Mouse (Mus musculus) forebrain, postnatal 0 days (tissue): ENCODE data around the gene Gm20517. TPM values are rescaled to one million over a fixed set of nuclear protein-coding genes. Genes with fewer than 3 reads are reported as not detected.
"Not testable (repeated sequence)": the region's sequence is repeated elsewhere in the genome, so short reads cannot be mapped to it uniquely, and the experiment has no call there.

ENCODE experiments used
- ATAC-seq: fragments of 200-750 bp; cut with Nextera tagmentation; 2 replicates; pipeline ENCODE4 v1.8.0; 2017; ENCODE audit warnings: mild to moderate bottlenecking, moderate library complexity
- DNase-seq: peaks from one replicate; pipeline ENCODE4 v3.0.0-alpha.2; 2015
- H3K27ac ChIP-seq: fragments of 300-500 bp; sonication (generic); 2 replicates; pipeline ENCODE4 v1.5.1; 2014; ENCODE audit warnings: low read depth, mild to moderate bottlenecking, antibody characterized with exemption, low read length, moderate library complexity, mixed read lengths
- H3K27me3 ChIP-seq: fragments of 300-500 bp; sonication (generic); 2 replicates; pipeline ENCODE4 v1.6.1; 2014; ENCODE audit warnings: mild to moderate bottlenecking, low read length, mixed read lengths; ENCODE audit not compliant: insufficient read depth
- H3K36me3 ChIP-seq: fragments of 300-500 bp; sonication (generic); 2 replicates; pipeline ENCODE4 v1.6.1; 2014; ENCODE audit warnings: mild to moderate bottlenecking, moderate library complexity; ENCODE audit not compliant: insufficient read depth
- H3K4me1 ChIP-seq: fragments of 300-500 bp; sonication (generic); 2 replicates; pipeline ENCODE4 v1.6.1; 2014; ENCODE audit warnings: antibody characterized with exemption; ENCODE audit not compliant: insufficient read depth
- H3K4me2 ChIP-seq: fragments of 300-500 bp; sonication (generic); 2 replicates; pipeline ENCODE4 v1.6.1; 2014; ENCODE audit warnings: low read depth, mild to moderate bottlenecking, moderate library complexity
- H3K4me3 ChIP-seq: fragments of 300-500 bp; sonication (generic); 2 replicates; pipeline ENCODE4 v1.5.1; 2014; ENCODE audit warnings: low read depth, low read length, mixed read lengths
- H3K9ac ChIP-seq: fragments of 300-500 bp; sonication (generic); 2 replicates; pipeline ENCODE4 v1.6.1; 2014; ENCODE audit warnings: mild to moderate bottlenecking
- H3K9me3 ChIP-seq: fragments of 300-500 bp; sonication (generic); 2 replicates; pipeline ENCODE4 v1.6.1; 2016; ENCODE audit warnings: low read length
- CTCF ChIP-seq: sonication (generic); IDR thresholded peaks from 2 replicates; pipeline ENCODE4 v1.5.1; 2016; ENCODE audit warnings: antibody characterized with exemption, control low read depth, low read depth
- WGBS: fragments of 180-500 bp; shearing (Covaris S2); extraction: QIAGEN DNeasy Blood & Tissue Kit; methylation state at CpG from one replicate; pipeline ENCODE4 v1.1.7; 2014; 5-methylcytosine and 5-hydroxymethylcytosine counted together
- polyA plus RNA-seq: library from polyadenylated mRNA; unstranded; fragments of >200 nt; fragmentation: Nextera tagmentation; extraction: Ambion mirVana; gene quantifications from 2 replicates; pipeline ENCODE4 v1.2.1, GENCODE M21; 2015
- total RNA-seq: library from RNA; depleted of rRNA; stranded (reverse); fragments of >200 nt; gene quantifications from 2 replicates; pipeline ENCODE4 v1.2.3, GENCODE M21; 2014

Gene Gm20517
- total and polyA plus RNA-seq, 2 experiments from 2014 or later = 1.4 to 4.7 TPM

DNA sequence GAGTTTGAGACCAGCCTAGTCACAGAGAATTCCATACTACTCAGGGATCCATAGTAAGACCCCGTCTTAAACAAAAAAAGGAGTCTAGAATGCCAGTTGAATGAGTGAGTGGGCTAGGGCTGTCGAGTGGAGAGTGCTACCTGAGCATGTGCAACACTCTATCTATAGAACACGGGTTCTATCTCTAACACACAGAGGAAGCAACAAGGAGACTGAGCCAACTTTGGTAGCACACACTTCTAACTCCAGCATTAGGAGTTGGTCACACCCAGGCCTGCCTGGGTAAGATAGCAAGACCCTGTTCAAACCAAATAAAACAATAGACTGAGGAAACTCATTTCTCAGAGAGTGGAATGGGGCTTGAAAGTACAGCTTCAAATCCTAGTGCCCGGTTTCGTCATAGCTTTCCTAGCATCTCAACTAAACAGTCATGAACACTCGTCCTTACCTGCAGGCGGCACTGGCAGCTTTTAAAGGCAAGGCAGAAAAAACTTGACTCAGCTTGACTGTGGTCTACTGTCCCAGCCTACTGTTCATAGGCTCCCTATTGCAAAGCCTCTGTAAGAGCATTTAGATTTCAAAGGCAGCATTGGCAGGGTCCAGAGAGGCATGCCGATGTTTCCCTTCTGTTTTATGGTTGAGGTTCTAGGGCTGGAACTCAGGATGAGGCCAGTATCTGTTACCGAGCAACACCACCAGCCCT is 6.4 kb downstream of the Gm20517 start:
- Histone ChIP-seq H3K36me3 (peaks cover 41% of the 10 kb centered on the region), H3K4me1 (no peaks in the 10 kb centered on the region), H3K9me3 (no peaks in the 10 kb centered on the region), H3K27me3 (no peaks in the 10 kb centered on the region), H3K4me3 (no peak overlapping the region), H3K27ac (no peak overlapping the region), H3K4me2 (no peak overlapping the region), H3K9ac (no peak overlapping the region)
- DNase-seq (no peak), ATAC-seq (no peak)
- TF ChIP-seq CTCF = no peak
- 94% methylated on average over 9 of the region's 9 CpGs for WGBS

DNA sequence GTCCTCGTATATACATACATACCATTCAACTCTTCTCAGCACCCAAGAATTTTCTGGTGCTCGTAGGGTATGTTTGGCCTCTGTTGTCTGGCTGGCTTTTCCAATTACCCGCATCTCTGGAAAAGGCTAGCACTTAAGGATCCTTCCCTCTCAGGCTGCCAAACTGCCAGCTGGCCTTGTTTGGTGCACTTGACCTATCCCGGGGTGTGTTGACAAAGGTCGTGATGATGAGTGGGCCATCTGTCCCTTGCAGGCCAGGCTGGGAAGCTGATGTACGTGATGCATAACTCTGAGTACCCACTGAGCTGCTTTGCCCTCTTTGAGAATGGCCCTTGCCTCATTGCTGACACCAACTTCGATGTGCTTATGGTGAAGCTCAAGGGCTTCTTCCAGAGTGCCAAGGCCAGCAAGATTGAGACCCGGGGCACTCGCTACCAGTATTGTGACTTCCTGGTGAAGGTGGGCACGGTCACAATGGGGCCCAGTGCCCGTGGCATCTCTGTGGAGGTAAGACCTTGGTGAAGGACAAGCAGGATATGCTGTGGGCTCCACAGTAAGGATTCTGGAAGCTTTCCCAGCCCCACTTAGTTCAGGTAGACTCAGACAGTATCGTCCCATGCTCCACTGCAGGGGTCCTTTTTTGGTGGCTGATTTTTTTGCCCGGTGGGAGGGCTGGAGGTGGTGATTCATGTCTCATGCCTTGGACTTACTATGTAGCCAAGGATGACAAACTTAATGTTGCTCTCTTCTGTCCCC is 7.3 kb downstream of the Gm20517 start:
- Histone ChIP-seq H3K4me3 (no peak overlapping the region), H3K27ac (no peak overlapping the region), H3K9me3 (no peaks in the 10 kb centered on the region), H3K36me3 (peaks cover 47% of the 10 kb centered on the region), H3K9ac (no peak overlapping the region), H3K4me1 (no peaks in the 10 kb centered on the region), H3K4me2 (no peak overlapping the region), H3K27me3 (no peaks in the 10 kb centered on the region)
- 94% methylated on average over 13 of the region's 13 CpGs for WGBS
- no peak for TF ChIP-seq CTCF
- DNase-seq = no peak
- ATAC-seq = no peak

DNA sequence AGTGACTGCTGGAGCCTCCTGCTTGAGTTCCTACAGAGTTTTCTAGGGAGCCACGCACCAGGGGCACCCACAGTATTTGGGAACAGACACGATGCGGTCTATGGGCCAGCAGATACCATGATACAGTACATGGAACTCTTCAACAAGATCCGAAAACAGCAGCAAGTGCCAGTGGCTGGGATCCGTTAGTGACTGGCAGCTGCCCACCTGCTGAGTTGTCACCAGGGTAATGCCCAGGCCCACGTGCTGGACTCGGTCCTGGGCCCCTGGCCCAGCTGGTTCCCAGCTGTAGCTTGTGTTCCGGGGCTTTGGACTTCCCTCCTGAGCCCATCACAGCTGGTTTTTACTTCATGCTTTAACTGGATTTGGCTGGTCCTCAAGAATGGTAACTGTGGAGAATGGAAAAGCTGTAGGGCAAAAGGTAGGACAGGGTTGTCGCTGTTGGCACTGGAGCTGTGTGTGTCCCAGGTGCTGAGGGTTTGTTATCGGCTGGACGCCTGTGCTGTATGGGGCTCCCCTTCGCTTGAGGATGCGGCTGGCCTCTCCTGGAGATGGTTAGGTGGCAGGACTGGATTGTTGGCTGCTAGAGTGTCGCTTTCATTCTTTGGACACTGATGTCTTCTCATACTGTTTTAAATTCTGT is 11.6 kb downstream of the Gm20517 start:
- no peaks in the 10 kb centered on the region for H3K27me3 ChIP-seq
- H3K4me3 ChIP-seq = no peak overlapping the region
- WGBS = 94% methylated on average over 14 of the region's 14 CpGs
- peaks cover 35% of the 10 kb centered on the region for H3K36me3 ChIP-seq
- no peak overlapping the region for H3K9ac ChIP-seq
- no peak for TF ChIP-seq CTCF
- ATAC-seq (no peak), DNase-seq (no peak)
- H3K27ac ChIP-seq = no peak overlapping the region
- no peak overlapping the region for H3K4me2 ChIP-seq
- no peaks in the 10 kb centered on the region for H3K9me3 ChIP-seq
- H3K4me1 ChIP-seq = no peaks in the 10 kb centered on the region

DNA sequence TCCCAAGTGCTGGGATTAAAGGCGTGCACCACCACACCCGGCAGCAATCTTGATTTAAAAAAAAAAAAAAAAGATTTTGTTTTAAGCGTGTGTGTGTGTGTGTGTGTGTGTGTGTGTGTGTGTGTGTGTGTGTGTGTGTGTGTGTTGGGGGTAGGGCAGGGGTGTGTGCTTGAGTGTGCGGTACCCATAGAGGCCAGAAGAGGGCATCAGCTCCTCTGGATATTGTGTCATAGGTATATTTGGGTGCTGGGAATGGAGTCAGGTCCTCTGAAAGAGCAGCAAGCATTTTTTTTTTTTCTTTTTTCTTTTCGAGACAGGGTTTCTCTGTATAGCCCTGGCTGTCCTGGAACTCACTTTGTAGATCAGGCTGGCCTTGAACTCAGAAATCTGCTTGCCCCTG is 13.2 kb downstream of the Gm20517 start:
- 97% methylated on average over 4 of the region's 5 CpGs for WGBS

DNA sequence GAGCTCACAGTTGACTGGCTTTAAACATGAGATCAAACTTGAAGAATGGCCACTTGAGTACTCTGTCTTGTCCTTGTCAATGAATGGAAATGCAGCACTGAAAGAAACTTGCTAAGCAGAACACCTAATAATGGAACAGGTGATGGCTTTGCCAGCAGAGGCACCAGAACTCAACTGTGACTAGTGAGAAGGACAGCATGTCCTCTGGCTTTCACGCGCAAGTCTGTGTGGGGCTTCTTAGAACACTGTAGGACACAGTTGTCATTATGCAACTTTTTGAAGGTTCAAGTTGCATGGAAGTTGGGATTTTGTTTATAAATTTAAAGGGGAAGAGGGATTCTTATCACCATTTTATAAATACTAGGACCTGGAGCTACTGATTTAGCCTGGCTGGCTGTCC is 13.7 kb downstream of the Gm20517 start:
- DNase-seq (no peak), ATAC-seq (no peak)
- Histone ChIP-seq H3K27me3 (no peaks in the 10 kb centered on the region), H3K4me2 (no peak overlapping the region), H3K9me3 (no peaks in the 10 kb centered on the region), H3K27ac (no peak overlapping the region), H3K4me3 (no peak overlapping the region), H3K4me1 (no peaks in the 10 kb centered on the region), H3K36me3 (peaks cover 30% of the 10 kb centered on the region), H3K9ac (no peak overlapping the region)
- 94% methylated on average over 2 of the region's 2 CpGs for WGBS
- TF ChIP-seq CTCF = no peak

More for the DNA sequence above, 13.2 kb downstream of the Gm20517 start:
- not testable (repeated sequence) for H3K27me3 ChIP-seq, H3K9ac ChIP-seq, H3K4me1 ChIP-seq, H3K9me3 ChIP-seq, H3K27ac ChIP-seq, H3K4me3 ChIP-seq, H3K4me2 ChIP-seq, ATAC-seq, DNase-seq
- H3K36me3 ChIP-seq = peaks cover 30% of the 10 kb centered on the region

DNA sequence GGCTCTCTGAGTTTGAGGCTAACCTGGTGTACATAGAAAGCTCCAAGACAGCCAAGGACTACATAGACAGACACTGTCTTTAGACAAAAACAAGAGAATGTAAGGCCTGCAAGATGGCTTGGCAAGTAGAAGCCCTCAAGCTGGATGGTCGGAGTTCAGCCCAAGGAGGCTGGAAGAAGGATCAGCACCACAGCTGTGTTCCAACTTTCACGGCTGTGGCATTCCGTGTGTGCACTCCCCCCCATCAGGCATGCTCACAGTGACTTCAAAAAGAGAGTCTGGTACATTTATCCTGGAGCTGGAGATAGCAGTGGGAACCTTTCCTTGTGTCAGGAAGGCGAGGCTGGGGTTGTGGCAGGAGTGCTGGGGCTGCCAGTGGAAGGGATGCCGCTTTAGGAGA is 14.6 kb downstream of the Gm20517 start:
- Histone ChIP-seq H3K4me3 (no peak overlapping the region), H3K9me3 (no peaks in the 10 kb centered on the region), H3K27me3 (no peaks in the 10 kb centered on the region), H3K4me2 (no peak overlapping the region), H3K27ac (no peak overlapping the region), H3K36me3 (peaks cover 30% of the 10 kb centered on the region), H3K4me1 (peaks cover 4% of the 10 kb centered on the region; the same call in 1 of the 2 replicates), H3K9ac (no peak overlapping the region)
- WGBS = 92% methylated on average over 5 of the region's 5 CpGs
- DNase-seq (no peak), ATAC-seq (no peak)
- TF ChIP-seq CTCF = no peak

DNA sequence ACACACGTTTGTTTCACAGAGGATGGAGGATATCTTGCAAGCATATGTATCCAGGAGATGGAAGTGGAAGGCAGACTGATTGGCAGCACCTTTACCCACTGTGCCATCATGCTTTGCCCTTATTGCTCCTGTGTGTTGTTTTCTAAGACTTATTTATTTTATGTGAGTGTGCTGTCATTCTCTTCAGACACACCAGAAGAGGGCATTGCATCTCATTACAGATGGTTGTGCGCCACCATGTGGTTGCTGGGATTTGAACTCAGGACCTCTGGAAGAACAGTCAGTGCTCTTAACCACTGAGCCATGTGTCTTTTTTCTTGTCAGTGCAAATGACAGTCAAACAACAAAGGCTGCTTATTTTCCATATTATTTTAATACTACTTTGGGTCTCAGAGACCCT is 16.4 kb downstream of the Gm20517 start:
- Histone ChIP-seq H3K4me1 (peaks cover 11% of the 10 kb centered on the region), H3K9me3 (no peaks in the 10 kb centered on the region), H3K4me3 (no peak overlapping the region), H3K27ac (no peak overlapping the region), H3K36me3 (peaks cover 14% of the 10 kb centered on the region), H3K9ac (no peak overlapping the region), H3K4me2 (no peak overlapping the region), H3K27me3 (no peaks in the 10 kb centered on the region)
- 82% methylated on average over 2 of the region's 2 CpGs for WGBS
- DNase-seq = no peak
- no peak for ATAC-seq
- TF ChIP-seq CTCF = peak; percentile 46
